8 mouse cellular contexts compared by ENCODE assay signal in the genomic region with DNA sequence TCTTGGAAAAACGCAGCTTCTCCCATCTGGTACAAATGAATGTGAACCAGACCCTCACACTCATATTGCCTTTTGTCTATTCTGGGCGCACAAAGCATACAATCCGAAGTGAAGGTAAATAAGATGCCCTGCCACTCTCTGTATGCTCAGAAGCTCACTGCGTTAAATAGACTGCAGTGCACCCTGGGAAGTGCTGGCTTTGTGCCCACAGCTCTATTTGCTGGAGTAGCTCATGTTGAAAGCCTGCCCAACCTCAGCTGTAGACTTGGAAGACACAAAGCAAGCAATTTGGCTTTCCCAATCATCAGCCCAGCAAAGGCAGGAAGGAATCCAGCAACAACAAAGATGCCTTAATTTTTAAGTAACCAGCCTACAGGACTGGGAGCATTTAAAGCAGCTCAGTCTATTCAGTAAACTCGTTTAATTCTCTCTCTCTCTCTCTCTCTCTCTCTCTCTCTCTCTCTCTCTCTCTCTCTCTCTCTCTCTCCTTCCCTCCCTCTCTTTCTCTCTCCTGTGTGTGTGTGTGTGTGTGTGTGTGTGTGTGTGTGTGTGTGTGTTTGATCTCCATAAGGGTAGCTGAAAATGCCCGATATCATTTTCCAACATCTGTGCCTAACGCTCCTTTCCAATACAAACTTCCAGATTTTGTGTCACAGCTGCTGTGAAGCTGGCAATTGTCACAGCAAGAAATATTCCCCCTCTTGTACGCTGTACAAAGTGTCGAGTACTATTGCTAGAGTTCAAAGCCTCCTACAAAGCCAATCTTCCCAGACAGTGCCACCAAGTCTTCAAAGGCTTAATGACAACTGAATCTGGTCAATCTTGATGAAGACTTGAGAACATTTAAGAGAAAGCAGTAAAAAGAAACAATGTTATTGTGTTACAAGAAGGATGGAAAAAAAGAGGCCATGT.
DNase-seq lines count a peak whose midpoint lies in the region; ATAC-seq and TF ChIP-seq lines count a peak whose summit lies in the region.

No protein-coding gene starts in this region.

- no peak overlapping the region for H3K4me3 ChIP-seq in liver, adult 2 months (ENCODE audit: insufficient read depth, low read depth, low read length)
- no peak overlapping the region for H3K4me3 ChIP-seq in liver, embryonic 12.5 days
- no peak overlapping the region for H3K4me3 ChIP-seq in embryonic facial prominence, embryonic 12.5 days
- no peak overlapping the region for H3K4me3 ChIP-seq in midbrain, embryonic 14.5 days (replicated peaks; ENCODE audit: low read depth, low read length)

- WGBS in liver, adult 2 months = 53% methylated on average over 9 of the region's 9 CpGs
- WGBS in liver, embryonic 12.5 days (ENCODE audit: insufficient replicate concordance) = 65% methylated on average over 9 of the region's 9 CpGs
- 50% methylated on average over 9 of the region's 9 CpGs for WGBS in embryonic facial prominence, embryonic 12.5 days
- WGBS in midbrain, embryonic 14.5 days = 45% methylated on average over 9 of the region's 9 CpGs

- H3K79me2 ChIP-seq in liver, adult 2 months (ENCODE audit: control insufficient read depth, insufficient read depth, low read length) = no peaks in the 10 kb centered on the region

- no peak overlapping the region for H3K9ac ChIP-seq in liver, adult 2 months (ENCODE audit: low read depth, low read length)
- H3K9ac ChIP-seq in liver, embryonic 12.5 days = no peak overlapping the region
- H3K9ac ChIP-seq in embryonic facial prominence, embryonic 12.5 days = no peak overlapping the region
- H3K9ac ChIP-seq in midbrain, embryonic 14.5 days (replicated peaks; ENCODE audit: low read length) = no peak overlapping the region

- no peaks in the 10 kb centered on the region for H3K9me3 ChIP-seq in liver, embryonic 12.5 days (replicated peaks)
- H3K9me3 ChIP-seq in embryonic facial prominence, embryonic 12.5 days = no peaks in the 10 kb centered on the region
- H3K9me3 ChIP-seq in midbrain, embryonic 14.5 days (ENCODE audit: control insufficient read depth, low read length) = no peaks in the 10 kb centered on the region

- TF ChIP-seq POLR2A in liver, adult 2 months (IDR thresholded peaks at IDR 0.05; ENCODE audit: extremely low read depth, insufficient read depth, low read length) = no peak

- TF ChIP-seq CTCF in liver, adult 2 months (IDR thresholded peaks at IDR 0.05; ENCODE audit: low read depth, low read length) = no peak

- no peak for ATAC-seq in liver, embryonic 12.5 days
- peak; percentile 56; the same call in 1 of the 2 replicates for ATAC-seq in embryonic facial prominence, embryonic 12.5 days (ENCODE audit: insufficient number of reproducible peaks, insufficient read depth, low FRiP score, low TSS enrichment)
- ATAC-seq in midbrain, embryonic 14.5 days (ENCODE audit: low FRiP score, low TSS enrichment) = peak; percentile 90

- no peaks in the 10 kb centered on the region for H3K4me1 ChIP-seq in liver, adult 2 months (ENCODE audit: control insufficient read depth, insufficient read depth, low read length)
- no peaks in the 10 kb centered on the region for H3K4me1 ChIP-seq in liver, embryonic 12.5 days
- H3K4me1 ChIP-seq in embryonic facial prominence, embryonic 12.5 days = 0 out of 2 replicates have a peak, but pooled peaks cover 10% of the 10 kb centered on the region
- peaks cover 7% of the 10 kb centered on the region; the same call in 1 of the 2 replicates for H3K4me1 ChIP-seq in midbrain, embryonic 14.5 days (ENCODE audit: control insufficient read depth, insufficient read depth, low read length)

- no peak overlapping the region for H3K4me2 ChIP-seq in liver, embryonic 12.5 days
- no peak overlapping the region; the same call in 1 of the 2 replicates for H3K4me2 ChIP-seq in embryonic facial prominence, embryonic 12.5 days (replicated peaks)
- no peak overlapping the region for H3K4me2 ChIP-seq in midbrain, embryonic 14.5 days (ENCODE audit: low read length)

- H3K27me3 ChIP-seq in liver, adult 2 months (ENCODE audit: control insufficient read depth, insufficient read depth, low read length) = no peaks in the 10 kb centered on the region
- no peaks in the 10 kb centered on the region for H3K27me3 ChIP-seq in liver, embryonic 12.5 days (replicated peaks)
- no peaks in the 10 kb centered on the region for H3K27me3 ChIP-seq in embryonic facial prominence, embryonic 12.5 days
- no peaks in the 10 kb centered on the region for H3K27me3 ChIP-seq in midbrain, embryonic 14.5 days (ENCODE audit: control insufficient read depth, insufficient read depth, low read length)

- no peak overlapping the region for H3K27ac ChIP-seq in liver, adult 2 months (replicated peaks; ENCODE audit: insufficient read depth, low read depth, low read length)
- no peak overlapping the region for H3K27ac ChIP-seq in liver, embryonic 12.5 days
- peak overlapping the region; percentile 67 for H3K27ac ChIP-seq in embryonic facial prominence, embryonic 12.5 days
- peak overlapping the region; percentile 60 for H3K27ac ChIP-seq in midbrain, embryonic 14.5 days (replicated peaks; ENCODE audit: low read depth, low read length)

- no peaks in the 10 kb centered on the region for H3K36me3 ChIP-seq in liver, adult 2 months (ENCODE audit: control insufficient read depth, insufficient read depth, low read length)
- no peaks in the 10 kb centered on the region for H3K36me3 ChIP-seq in liver, embryonic 12.5 days
- no peaks in the 10 kb centered on the region for H3K36me3 ChIP-seq in embryonic facial prominence, embryonic 12.5 days
- H3K36me3 ChIP-seq in midbrain, embryonic 14.5 days (ENCODE audit: control insufficient read depth, insufficient read depth, low read length) = no peaks in the 10 kb centered on the region

- DNase-seq in liver, adult 2 months (ENCODE audit: extremely low read depth, low read depth, low spot score) = peak; percentile 6
- DNase-seq in gastrocnemius, postnatal 4 days (ENCODE audit: low spot score in 2 of 2) = peak; percentile 53 to 78
- peak; percentile 77 to 83 for DNase-seq in layer of hippocampus, postnatal 14 days (ENCODE audit: low spot score in 2 of 2)
- peak; percentile 90 for DNase-seq in midbrain, embryonic 14.5 days
- DNase-seq in telencephalon, adult 2 months (ENCODE audit: low read depth, low spot score) = peak; percentile 80
- DNase-seq in spleen, postnatal 4 days (ENCODE audit: low spot score in 2 of 2) = no peak

Comparison
In these comparisons a context has a peak if more than half of its experiments do, and no peak if none do; other contexts are left out.
1. DNase-seq: peak in liver, adult 2 months (single experiment), gastrocnemius, postnatal 4 days (2 of 2), layer of hippocampus, postnatal 14 days (2 of 2), midbrain, embryonic 14.5 days (single experiment) and telencephalon, adult 2 months (single experiment); none in spleen, postnatal 4 days (0 of 2).
2. H3K27ac ChIP-seq: peak in embryonic facial prominence, embryonic 12.5 days (single experiment) and midbrain, embryonic 14.5 days (single experiment); none in liver, adult 2 months (single experiment) and liver, embryonic 12.5 days (single experiment).